22 mouse cellular contexts compared by ENCODE assay signal in the genomic region with DNA sequence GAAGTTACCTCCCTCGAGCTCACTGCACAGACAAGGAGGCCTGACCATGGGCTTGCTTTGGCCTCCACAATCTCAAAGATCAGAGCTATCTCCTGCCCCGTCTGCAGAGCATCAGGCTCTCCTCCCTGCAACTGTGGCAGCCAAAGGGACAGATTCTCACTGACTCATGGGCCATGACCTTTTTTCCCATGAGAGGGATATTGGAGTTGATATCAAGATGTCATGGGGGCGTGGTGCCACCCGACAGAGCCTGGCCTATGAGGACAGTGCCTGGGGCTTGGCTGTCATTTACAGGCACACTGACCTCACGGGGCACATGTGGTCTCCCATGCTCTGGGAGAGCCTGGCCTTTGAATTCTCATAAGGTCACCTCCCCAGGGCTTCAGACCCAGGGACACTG.
A peak's percentile ranks its signal among the peaks of the same experiment; 100 is the strongest.
DNase-seq lines count a peak whose midpoint lies in the region; ATAC-seq and TF ChIP-seq lines count a peak whose summit lies in the region.
"Had no signal": no experiment of that assay in that cellular context is flagged by ENCODE, and none has a peak within 500 bp of the region (broad histone marks: within the 10 kb centered on the region; RNA-seq: fewer than 3 reads in every experiment).

No protein-coding gene starts in this region.

- no peak for DNase-seq in hindbrain, embryonic 10.5 days (ENCODE audit: low spot score)
- DNase-seq in hindbrain, postnatal 0 days (ENCODE audit: low spot score): no peak
- DNase-seq in adrenal gland, adult 18-20 months (ENCODE audit: low spot score in 2 of 2): peak; percentile 52 to 56
- peak; percentile 81 for DNase-seq in adrenal gland, postnatal 14 days
- peak; percentile 35 for DNase-seq in lung, postnatal 36 days
- DNase-seq in right cerebral cortex, postnatal 4 days: no peak
- DNase-seq in cerebellum, adult 11 months: no peak
- DNase-seq: cerebellum, adult 2 months; cerebellum, postnatal 10 days; gastrocnemius, adult 2 months; gastrocnemius, postnatal 25 days; heart, postnatal 36 days had no signal

- no peaks in the 10 kb centered on the region for H3K27me3 ChIP-seq in hindbrain, embryonic 10.5 days (ENCODE audit: insufficient read depth, poor library complexity, severe bottlenecking)
- no peaks in the 10 kb centered on the region for H3K27me3 ChIP-seq in hindbrain, postnatal 0 days (ENCODE audit: insufficient read depth, low read length)
- H3K27me3 ChIP-seq: CH12.LX; embryonic facial prominence, embryonic 15.5 days; heart, embryonic 13.5 days; hindbrain, embryonic 12.5 days; Patski had no signal

- no peak overlapping the region for H3K4me3 ChIP-seq in hindbrain, embryonic 10.5 days
- H3K4me3 ChIP-seq in hindbrain, postnatal 0 days (ENCODE audit: low read length): no peak overlapping the region
- H3K4me3 ChIP-seq: embryonic facial prominence, embryonic 15.5 days; erythroblast, embryonic 14.5 days; forebrain, embryonic 10.5 days; gastrocnemius, adult 2 months; heart, embryonic 13.5 days; hindbrain, embryonic 12.5 days had no signal

- ATAC-seq in hindbrain, postnatal 0 days: no peak
- ATAC-seq: activated CD4-positive, CD25-positive, alpha-beta regulatory T cell, adult 4 months; forebrain, embryonic 14.5 days; hindbrain, embryonic 16.5 days; Patski had no signal

- no peak for TF ChIP-seq CTCF in hindbrain, postnatal 0 days (IDR thresholded peaks at IDR 0.05; ENCODE audit: low read depth)

- H3K9me3 ChIP-seq in hindbrain, embryonic 10.5 days: peaks cover 6% of the 10 kb centered on the region; the same call in 1 of the 2 replicates
- H3K9me3 ChIP-seq in hindbrain, postnatal 0 days (ENCODE audit: low read length): no peaks in the 10 kb centered on the region
- H3K9me3 ChIP-seq: embryonic facial prominence, embryonic 15.5 days; heart, embryonic 13.5 days had no signal

- H3K4me1 ChIP-seq in hindbrain, embryonic 10.5 days (replicated peaks): peaks cover 37% of the 10 kb centered on the region
- H3K4me1 ChIP-seq in hindbrain, postnatal 0 days (ENCODE audit: insufficient read depth, low read length): no peaks in the 10 kb centered on the region
- H3K4me1 ChIP-seq: embryonic facial prominence, embryonic 15.5 days; heart, embryonic 13.5 days had no signal

- peaks cover 11% of the 10 kb centered on the region; the same call in 1 of the 2 replicates for H3K36me3 ChIP-seq in hindbrain, embryonic 10.5 days
- no peaks in the 10 kb centered on the region for H3K36me3 ChIP-seq in hindbrain, postnatal 0 days (ENCODE audit: insufficient read depth, low read length)
- H3K36me3 ChIP-seq: embryonic facial prominence, embryonic 15.5 days; forebrain, embryonic 10.5 days had no signal

- peak overlapping the region; percentile 64; the same call in 1 of the 2 replicates for H3K27ac ChIP-seq in hindbrain, embryonic 10.5 days
- H3K27ac ChIP-seq in hindbrain, postnatal 0 days: no peak overlapping the region
- H3K27ac ChIP-seq: embryonic facial prominence, embryonic 15.5 days; forebrain, embryonic 10.5 days; gastrocnemius, adult 2 months; heart, embryonic 13.5 days; hindbrain, embryonic 12.5 days had no signal

- H3K9ac ChIP-seq in hindbrain, postnatal 0 days (replicated peaks; ENCODE audit: low read length): no peak overlapping the region
- H3K9ac ChIP-seq: embryonic facial prominence, embryonic 15.5 days; heart, embryonic 13.5 days; hindbrain, embryonic 12.5 days had no signal

- no peak overlapping the region for H3K4me2 ChIP-seq in hindbrain, postnatal 0 days (ENCODE audit: low read depth, low read length)
- H3K4me2 ChIP-seq: embryonic facial prominence, embryonic 15.5 days; heart, embryonic 13.5 days; hindbrain, embryonic 12.5 days had no signal

- WGBS in hindbrain, embryonic 10.5 days: 79% methylated on average over 5 of the region's 5 CpGs
- WGBS in hindbrain, postnatal 0 days: 87% methylated on average over 5 of the region's 5 CpGs

Comparison
In these comparisons a context has a peak if more than half of its experiments do, and no peak if none do; other contexts are left out.
1. DNase-seq: peak in adrenal gland, adult 18-20 months (2 of 2), adrenal gland, postnatal 14 days (single experiment) and lung, postnatal 36 days (single experiment); none in hindbrain, embryonic 10.5 days (single experiment), hindbrain, postnatal 0 days (single experiment), right cerebral cortex, postnatal 4 days (single experiment) and cerebellum, adult 11 months (single experiment).